Mouse (Mus musculus) adrenal gland, adult (tissue): ENCODE measurements at regions not wholly inside any gene's neighbourhood (a gene's known extent, or its start where the extent isn't known, plus 50 kb on each side); places are given as distances from the start of the nearest gene placed in this dataset.
A peak's percentile ranks its signal among the peaks of the same experiment; 100 is the strongest.
"Not testable (repeated sequence)": the region's sequence is repeated elsewhere in the genome, so short reads cannot be mapped to it uniquely, and the experiment has no call there.

Experiments
- DNase-seq, 2 experiments: peaks; one replicate each; pipeline ENCODE4 v3.0.0; 2022 to 2023; ENCODE audit warnings: low spot score in 1 of 2; ENCODE audit not compliant: inconsistent age in 2 of 2

DNA sequence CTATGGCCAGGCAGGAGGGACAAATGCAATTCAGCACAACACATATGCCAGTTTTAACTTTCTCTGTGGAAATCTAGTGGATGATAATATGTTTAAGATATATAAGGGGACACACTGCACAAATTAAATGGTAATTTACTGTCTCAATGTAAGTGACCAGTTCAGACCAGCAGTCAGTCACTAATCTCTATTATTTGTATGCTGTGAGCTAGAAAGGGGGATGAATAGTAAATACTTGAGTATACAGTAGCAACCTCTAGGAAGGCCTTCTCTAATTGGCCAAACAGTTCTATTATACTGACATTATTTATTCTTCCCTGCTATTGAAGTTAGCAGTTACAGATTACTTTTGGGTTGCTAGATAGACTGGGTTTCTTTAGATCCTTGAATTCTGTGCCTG, 391.2 kb downstream of the Fign start:
- DNase-seq = no peak

DNA sequence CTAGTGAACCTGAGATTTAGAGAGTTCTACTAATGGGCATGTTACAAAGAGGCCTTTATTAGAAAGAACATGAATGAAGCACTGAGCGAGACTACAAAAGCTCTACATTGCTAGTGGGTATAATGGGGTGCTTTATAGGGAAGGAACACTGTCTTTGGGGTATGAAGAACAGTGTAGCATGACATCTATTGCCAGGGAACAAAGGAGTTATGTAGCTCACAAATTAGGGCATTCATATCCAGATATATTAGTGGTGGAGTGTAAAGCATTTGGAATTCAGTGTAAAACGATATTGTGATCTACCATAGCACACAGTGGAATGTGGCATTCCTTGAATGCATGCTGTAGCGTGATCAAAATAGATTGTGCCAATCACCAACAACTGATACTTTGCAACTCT, 391.7 kb downstream of the Fign start:
- DNase-seq = no peak

DNA sequence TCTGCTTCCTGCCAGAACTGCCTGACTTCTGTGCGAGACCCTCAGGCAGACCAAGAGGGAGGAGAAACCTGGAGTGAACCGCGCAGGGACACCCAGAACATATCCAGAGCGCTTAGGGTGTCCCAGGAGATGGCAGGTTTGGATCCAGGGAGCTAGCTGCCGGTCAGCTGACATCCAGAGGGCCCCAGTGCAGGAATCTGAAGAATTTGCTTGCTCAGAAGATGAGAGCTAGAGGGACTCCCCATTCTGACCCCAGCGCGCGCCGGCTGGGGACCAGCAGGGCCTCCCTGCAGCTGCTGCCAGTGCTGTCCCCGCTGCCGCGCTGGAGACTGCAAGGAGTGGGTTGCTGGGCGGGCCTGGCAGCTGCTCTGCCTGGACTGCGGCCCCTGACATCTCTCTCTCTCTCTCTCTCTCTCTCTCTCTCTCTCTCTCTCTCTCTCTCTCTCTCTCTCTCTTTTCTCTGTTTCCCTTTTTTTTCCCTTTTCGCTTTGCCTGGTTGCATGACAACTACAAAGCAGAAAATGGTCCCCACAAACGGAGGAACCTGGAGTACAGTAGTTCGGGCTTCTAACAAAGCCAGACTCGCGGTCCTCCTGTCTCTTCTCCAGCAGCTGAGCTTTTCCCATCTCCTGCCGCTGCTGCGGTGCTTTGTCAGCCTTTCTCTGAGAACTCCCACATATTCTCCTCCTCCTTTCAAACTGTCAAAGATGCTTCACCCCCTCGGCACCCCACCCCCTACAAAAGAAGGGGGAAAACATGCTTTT, 395.3 kb downstream of the Fign start:
- peak; percentile 36 to 69 for DNase-seq

DNA sequence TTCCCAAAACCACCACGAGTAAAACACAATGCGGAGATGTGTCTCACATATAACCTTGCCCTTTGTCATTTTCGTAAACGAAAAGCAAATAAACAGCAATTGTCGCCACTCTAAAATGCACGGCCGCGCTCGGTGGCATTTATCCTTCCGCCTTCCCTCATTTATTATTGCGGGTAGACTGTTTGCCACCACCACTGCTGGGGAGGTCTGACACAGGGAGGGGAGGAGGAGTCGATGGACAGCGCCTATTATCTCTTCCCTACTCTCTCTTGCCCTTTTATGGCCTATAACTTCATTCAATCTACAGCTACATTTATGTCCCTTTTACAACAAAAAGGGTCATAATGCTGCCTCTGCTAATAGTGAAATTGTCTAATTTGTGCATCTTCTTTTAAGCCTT, 396.0 kb downstream of the Fign start:
- peak in 1 of 2 experiments; percentile 37 for DNase-seq

DNA sequence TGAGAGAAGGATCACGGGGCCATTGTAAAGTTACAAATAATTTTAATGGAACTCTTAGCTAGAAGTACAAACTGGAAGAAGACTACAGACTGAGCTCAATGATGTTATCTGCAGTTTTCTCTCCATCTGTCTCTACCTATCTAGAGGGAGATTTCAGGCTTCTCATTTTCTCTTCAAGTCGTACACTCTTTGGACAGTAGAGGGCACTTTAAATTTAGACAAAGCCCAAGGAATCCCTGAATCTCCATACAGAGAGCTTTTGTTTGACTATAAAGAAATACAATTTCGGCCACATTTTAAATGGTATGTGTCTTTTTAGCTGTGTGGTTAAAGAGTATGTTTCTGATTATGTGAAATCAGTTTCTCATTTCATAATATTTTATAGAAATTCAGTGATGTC, 397.6 kb downstream of the Fign start:
- DNase-seq = peak in 1 of 2 experiments; percentile 73

DNA sequence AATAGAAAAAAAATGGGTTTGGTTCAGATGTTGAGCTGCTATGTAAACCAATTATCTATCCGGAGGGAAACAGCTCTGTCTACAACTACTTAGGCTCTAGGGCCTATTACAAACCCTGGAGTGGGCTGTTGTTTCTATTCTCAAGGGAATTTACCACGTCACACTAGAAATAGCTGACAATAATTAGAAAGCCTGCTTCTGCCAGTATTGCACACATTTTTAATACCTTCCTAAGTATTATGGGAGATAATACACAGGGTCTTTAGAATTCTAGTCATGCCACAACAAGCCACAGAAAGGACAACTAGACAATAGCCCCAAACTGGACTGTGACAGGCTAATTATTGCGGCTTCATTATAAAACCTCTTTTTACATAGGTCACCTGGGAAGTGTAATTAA, 428.1 kb downstream of the Fign start:
- DNase-seq = no peak

DNA sequence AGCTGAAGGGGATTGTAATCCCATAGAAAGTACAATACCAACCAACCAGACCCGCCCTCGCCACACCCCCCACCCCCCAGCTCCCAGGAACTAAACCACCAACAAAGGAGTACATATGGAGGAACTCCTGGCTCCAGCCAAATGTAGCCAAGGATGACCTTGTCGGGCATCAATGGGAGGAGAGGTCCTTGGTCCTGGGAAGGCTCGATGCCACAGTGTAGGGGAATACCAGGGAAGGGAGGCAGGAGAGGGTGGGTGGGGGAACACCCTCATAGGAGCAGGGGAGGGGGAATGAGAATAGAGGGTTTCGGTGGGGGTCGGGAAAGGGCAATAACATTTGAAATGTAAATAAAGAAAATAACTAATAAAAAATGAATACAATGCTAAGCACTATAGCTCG, 429.1 kb downstream of the Fign start:
- no peak for DNase-seq

DNA sequence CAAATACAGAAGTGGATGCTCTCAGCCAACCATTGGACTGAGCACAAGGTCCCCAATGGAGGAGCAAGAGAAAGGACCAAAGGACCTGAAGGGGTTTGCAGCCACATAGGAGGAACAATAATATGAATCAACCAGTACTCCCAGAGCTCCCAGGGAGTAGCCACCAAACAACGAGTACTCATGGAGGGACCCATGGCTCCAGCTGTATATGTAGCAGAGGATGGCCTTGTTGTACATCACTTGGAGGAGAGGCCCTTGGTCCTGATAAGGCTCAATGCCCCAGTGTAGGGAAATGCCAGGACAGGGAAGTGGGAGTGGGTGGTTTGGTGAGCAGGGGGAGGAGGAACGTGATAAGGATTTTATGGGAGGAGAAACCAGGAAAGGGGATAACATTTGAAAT, 437.9 kb downstream of the Fign start:
- not testable (repeated sequence) for DNase-seq
